Mouse (Mus musculus): Measurements from ENCODE around the gene Cdh23. TPM values are rescaled to one million over a fixed set of nuclear protein-coding genes. Genes with fewer than 3 reads are reported as not detected.

The Cdh23 gene
- polyA plus RNA-seq, 1 experiment = 0.31 TPM

DNA sequence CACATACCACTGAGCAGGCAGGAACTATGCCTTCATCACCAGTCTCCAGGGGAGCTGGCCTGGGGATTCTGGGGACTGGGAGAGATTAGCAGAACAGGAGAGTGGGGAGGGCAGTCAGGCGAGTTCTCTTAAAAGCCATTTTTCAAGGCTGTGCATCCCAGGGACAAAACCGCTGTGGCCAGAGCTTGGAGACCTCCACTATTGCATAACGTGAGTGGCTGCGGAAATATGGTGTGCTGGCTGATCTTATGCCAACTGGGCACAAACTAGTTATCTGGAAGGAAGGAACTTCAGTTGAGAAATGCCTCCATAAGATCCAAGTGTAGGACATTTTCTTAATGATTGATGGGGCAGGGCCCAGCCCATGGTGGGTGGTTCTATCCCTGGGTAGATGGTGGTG, 42.6 kb downstream of the Cdh23 start:
- no peak for DNase-seq (ENCODE audit: low read depth, low spot score)
- 79% methylated on average over 4 of the region's 4 CpGs for WGBS

GRCm38 (mm10) chr10:60653106-60653505, 43.2 kb downstream of the Cdh23 start:
- WGBS = 83% methylated on average over 10 of the region's 10 CpGs
- DNase-seq (ENCODE audit: low read depth, low spot score) = no peak

- DNase-seq (ENCODE audit: low read depth, low spot score) = no peak
- WGBS = 79% methylated on average over 14 of the region's 14 CpGs
These were observed 52.1 kb downstream of the Cdh23 start for GRCm38 (mm10) chr10:60644079-60644641.

- WGBS = 57% methylated on average over 9 of the region's 9 CpGs
- DNase-seq (ENCODE audit: low read depth, low spot score) = no peak
These were observed 57.0 kb downstream of the Cdh23 start for GRCm38 (mm10) chr10:60639291-60639690.

- no peak for DNase-seq (ENCODE audit: low read depth, low spot score)
- 21% methylated on average over 13 of the region's 13 CpGs for WGBS
These were observed 60.6 kb downstream of the Cdh23 start for GRCm38 (mm10) chr10:60635568-60636295.

GRCm38 (mm10) chr10:60634391-60634790, 61.9 kb downstream of the Cdh23 start:
- 78% methylated on average over 9 of the region's 9 CpGs for WGBS
- DNase-seq (ENCODE audit: low read depth, low spot score) = no peak

- DNase-seq (ENCODE audit: low read depth, low spot score) = no peak
- WGBS = 61% methylated on average over 5 of the region's 5 CpGs
These were observed 70.2 kb downstream of the Cdh23 start for GRCm38 (mm10) chr10:60626086-60626485.

- 62% methylated on average over 3 of the region's 3 CpGs for WGBS
- no peak for DNase-seq (ENCODE audit: low read depth, low spot score)
These were observed 70.8 kb downstream of the Cdh23 start for GRCm38 (mm10) chr10:60625511-60625910.

DNA sequence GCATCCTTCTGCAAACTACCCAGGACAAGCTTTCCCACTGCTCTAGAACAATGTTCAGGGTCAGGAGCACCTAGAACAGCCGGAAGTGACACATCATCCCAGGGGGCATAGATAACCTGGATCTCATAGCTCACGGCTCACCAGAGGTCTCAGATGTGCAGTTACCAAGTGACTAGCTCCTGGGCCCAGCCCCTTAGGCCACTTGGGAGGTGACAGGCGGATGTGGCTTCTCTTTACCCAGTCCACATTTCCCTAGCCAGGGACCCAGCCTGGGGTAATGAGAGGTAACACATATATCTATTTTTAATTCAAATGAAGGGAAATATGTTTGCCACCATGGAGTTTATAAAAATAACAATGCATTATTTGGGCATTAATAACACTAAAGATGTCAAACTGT, 71.3 kb downstream of the Cdh23 start:
- 56% methylated on average over 3 of the region's 3 CpGs for WGBS

DNA sequence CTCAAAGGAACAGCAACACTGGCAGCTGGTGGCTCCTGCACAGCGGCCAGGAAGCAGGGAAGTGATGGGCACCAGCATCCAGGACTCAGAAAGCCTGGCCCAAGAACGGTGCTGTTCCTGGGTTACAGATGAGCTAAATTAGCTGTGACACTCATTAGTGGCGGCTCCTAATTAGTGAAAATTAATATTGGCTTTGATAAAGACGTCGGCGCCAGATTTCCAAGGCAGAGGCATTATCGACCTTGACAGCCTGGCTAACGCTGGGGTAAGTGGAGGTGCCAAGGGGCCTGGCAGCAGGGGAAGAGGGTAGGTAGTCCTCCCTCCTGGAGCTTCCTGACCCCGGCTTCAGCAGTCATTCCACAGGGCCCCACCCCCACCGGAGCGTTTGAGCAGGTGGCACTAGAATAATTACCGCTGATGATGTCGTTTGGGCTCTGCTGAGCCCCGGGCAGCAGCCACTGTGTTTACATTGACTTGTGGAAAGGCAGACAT, 72.0 kb downstream of the Cdh23 start:
- no peak for DNase-seq (ENCODE audit: low read depth, low spot score)
- 39% methylated on average over 14 of the region's 14 CpGs for WGBS

More for the DNA sequence above, 71.3 kb downstream of the Cdh23 start:
- no peak for DNase-seq (ENCODE audit: low read depth, low spot score)

GRCm38 (mm10) chr10:60622836-60623235, 73.5 kb downstream of the Cdh23 start:
- WGBS = 35% methylated on average over 12 of the region's 12 CpGs
- no peak for DNase-seq (ENCODE audit: low read depth, low spot score)

DNA sequence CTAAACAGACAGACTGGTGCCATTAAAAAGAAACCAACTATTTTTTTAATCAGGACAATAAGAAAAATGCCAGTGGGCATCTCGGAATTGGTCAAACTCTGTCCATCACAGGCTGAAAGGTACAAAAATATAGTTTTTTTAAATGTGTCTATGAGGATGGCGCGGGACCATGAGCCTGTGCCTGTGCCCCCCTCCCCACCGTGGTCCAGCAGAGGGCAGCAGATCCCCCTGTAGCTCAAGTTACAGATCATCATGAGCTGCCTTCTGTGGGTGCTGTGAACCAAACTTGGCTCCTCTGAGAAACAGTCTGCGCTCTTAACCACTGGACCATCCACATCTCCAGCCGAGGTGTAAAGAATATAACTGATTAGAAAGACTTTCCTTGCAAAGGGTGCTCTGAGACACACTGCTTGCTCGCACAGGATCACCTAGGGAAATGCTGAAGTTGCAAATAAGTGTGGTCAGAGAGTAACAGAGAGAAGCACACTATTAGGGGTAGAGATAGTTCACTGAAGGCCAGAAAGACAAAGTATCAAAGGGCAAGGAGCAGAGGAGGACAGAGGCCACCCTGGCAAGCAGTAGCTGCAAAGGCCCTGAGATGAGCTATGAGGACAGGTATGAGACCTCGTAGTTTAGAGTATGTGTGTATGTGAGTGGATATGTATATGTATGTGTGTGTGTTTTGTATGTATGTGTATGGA, 74.7 kb downstream of the Cdh23 start:
- WGBS = 86% methylated on average over 8 of the region's 8 CpGs
- no peak for DNase-seq (ENCODE audit: low read depth, low spot score)

DNA sequence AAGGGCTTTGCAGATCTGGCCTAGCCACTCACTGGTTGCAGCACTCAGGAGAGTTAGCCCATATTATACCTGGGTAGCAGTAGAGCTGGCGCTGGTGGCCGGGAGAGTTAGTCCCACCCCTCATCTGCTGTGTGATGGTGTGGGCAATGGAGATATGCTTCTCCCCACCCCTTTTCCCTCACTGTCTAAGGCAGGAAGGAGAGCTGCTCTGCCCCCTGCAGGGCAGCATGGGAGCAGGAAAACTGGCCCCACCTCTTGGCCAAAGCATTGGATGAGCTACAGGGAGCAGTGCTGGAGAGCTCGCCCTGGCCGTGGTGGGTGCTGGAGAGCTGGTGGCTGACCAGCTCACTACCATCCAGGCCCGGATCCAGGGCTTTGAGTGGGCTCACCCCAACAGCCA, 80.4 kb downstream of the Cdh23 start:
- DNase-seq (ENCODE audit: low read depth, low spot score) = no peak
- WGBS = 44% methylated on average over 5 of the region's 5 CpGs

DNA sequence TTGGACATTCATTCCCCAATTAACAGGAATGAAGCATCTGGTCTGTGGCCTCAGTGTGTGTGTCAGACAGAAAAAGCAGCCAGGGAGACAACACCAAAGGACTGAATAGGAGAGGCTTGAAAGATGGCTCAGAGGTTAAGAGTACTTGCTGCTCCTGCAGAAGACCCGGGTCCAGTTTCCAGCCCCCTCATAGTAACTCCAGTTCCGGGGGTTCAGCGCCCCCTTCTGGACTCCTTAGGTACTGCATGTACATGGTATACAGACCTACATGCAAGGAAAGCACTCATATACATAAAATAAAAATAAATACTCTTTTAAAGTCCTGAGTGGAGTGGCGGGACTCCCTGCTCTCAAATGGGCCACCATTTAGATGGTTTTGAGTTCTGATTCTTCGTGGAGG, 83.4 kb downstream of the Cdh23 start:
- DNase-seq (ENCODE audit: low read depth, low spot score) = no peak
- 25% methylated on average over 5 of the region's 5 CpGs for WGBS

DNA sequence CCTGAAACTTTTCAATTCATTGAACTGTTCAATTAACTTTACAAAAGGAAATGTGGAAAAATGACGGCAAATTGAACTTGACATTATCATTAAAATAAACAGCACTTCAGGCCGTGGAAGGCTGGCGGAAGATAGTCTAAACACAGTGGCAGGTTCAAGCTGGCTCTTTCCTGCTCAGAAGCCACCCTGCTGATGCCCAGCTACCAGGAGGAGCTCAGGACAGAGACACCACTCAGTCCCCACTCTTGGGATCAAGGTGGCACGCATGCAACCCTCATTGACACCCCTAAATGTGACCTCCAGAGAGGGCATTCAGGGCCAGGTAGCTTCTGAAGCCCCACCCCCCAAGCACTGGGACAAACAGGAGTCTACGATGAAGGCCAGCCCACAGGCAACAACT, 89.1 kb downstream of the Cdh23 start:
- no peak for DNase-seq (ENCODE audit: low read depth, low spot score)
- WGBS = 70% methylated on average over 5 of the region's 5 CpGs

GRCm38 (mm10) chr10:60606661-60607060, 89.6 kb downstream of the Cdh23 start:
- DNase-seq (ENCODE audit: low read depth, low spot score) = no peak
- WGBS = 88% methylated on average over 6 of the region's 6 CpGs

DNA sequence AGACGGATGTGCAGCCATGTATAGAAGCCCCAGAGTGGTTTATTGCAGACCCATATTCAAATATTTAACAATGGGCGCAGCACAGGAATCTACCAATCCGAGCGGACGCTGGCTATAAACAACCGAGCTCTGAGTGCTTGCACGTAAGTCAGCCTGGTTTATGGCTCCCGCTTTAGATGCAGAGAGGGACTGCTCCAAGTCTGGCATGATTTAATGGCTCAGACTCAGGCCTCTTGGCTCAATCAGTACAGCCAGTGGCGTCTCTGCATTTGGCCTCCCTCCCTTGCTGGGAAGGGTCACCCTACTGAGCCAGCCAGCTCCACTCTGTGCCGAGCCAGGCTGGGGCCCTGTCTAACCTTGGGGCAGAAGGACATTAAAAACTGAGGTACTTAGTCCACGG, 94.1 kb downstream of the Cdh23 start:
- 7% methylated on average over 11 of the region's 11 CpGs for WGBS
- DNase-seq (ENCODE audit: low read depth, low spot score) = no peak

- DNase-seq (ENCODE audit: low read depth, low spot score) = no peak
- WGBS = 64% methylated on average over 6 of the region's 6 CpGs
These were observed 101.1 kb downstream of the Cdh23 start for GRCm38 (mm10) chr10:60595166-60595565.

DNA sequence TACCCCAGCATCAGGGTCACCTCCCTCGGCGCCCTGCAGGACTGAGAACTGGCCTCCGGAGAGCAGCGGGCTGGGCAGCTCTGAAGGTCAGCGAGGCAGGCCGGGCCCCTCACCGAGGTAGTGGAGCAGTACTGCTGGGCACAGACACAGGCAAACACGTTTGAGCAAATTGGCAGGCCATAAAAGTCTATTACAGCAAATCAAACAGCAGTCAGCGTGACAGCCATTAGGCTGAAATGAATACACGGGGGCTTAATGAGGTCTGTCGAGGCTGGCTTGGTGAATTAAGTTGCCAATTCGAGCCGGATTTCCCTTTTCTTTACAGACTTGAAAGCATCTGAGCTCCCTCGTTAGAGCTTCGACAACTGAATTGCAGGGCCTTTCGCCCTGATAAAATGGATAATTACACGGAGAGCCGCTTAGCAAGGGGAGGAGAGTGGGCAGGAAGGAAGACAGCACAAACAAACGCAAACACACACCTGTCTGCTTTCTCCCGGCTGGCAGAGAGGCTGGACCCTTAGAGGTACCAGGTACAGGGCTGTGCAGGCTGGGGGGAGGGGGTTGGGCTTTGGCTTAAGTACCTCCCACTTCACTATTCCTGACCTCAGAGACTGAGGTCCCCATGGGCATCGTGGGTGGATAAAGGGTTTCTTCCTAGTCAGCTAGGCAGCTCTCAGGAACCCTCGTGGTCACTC, 103.3 kb downstream of the Cdh23 start:
- DNase-seq (ENCODE audit: low read depth, low spot score) = no peak
- 18% methylated on average over 22 of the region's 22 CpGs for WGBS

DNA sequence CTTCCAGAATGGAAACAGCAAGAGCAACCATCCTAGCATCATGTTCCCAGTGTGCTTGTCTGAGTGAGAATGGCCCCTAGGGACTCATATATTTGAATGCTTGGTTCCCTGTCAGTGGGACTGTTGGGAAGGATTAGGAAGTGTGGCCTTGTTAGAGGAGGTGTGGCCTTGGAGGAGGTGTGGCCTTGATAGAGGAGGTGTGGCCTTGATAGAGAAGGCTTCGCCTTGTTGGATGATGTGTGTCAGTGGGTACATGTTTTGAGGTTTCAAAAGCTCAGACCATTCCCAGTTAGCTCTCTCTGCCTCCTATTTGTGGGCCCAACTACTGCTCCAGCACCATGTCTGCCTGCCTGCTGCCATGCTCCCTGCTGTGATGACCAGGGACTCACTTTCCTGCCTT, 105.0 kb downstream of the Cdh23 start:
- no peak for DNase-seq (ENCODE audit: low read depth, low spot score)
- 83% methylated on average over 1 of the region's 1 CpGs for WGBS

Measured in large intestine, adult 2 months (tissue).